Mouse (Mus musculus): ENCODE measurements around the gene Dexi. TPM values are rescaled to one million over a fixed set of nuclear protein-coding genes. Genes with fewer than 3 reads are reported as not detected.

Dexi gene
- polyA plus RNA-seq, 1 experiment from 2014 or later: 21.7 TPM

- 42% methylated on average over 4 of the region's 4 CpGs for WGBS
- H3K9me3 ChIP-seq (replicated peaks; ENCODE audit: low read length): no peaks in the 10 kb centered on the region
- no peak overlapping the region for H3K4me3 ChIP-seq (replicated peaks; ENCODE audit: low read depth, low read length)
- no peaks in the 10 kb centered on the region for H3K27me3 ChIP-seq (ENCODE audit: insufficient read depth, low read length)
- TF ChIP-seq CTCF (IDR thresholded peaks at IDR 0.05; ENCODE audit: low read depth): peak; percentile 96
- no peak overlapping the region for H3K4me2 ChIP-seq (ENCODE audit: low read length)
- no peak overlapping the region for H3K9ac ChIP-seq (ENCODE audit: low read depth, low read length)
- H3K27ac ChIP-seq: no peak overlapping the region
- H3K4me1 ChIP-seq (replicated peaks; ENCODE audit: insufficient read depth, low read length): no peaks in the 10 kb centered on the region
- DNase-seq (ENCODE audit: low spot score) (peak; percentile 89), ATAC-seq (replicated peaks; ENCODE audit: low FRiP score, low read depth) (0 out of 2 replicates have a peak, but pooled peaks have one; percentile 43)
- peaks cover 20% of the 10 kb centered on the region; the same call in 1 of the 2 replicates for H3K36me3 ChIP-seq (ENCODE audit: insufficient read depth, low read length)
These were observed 22.5 kb upstream of the Dexi start for GRCm38 (mm10) chr16:10565278-10565885.

DNA sequence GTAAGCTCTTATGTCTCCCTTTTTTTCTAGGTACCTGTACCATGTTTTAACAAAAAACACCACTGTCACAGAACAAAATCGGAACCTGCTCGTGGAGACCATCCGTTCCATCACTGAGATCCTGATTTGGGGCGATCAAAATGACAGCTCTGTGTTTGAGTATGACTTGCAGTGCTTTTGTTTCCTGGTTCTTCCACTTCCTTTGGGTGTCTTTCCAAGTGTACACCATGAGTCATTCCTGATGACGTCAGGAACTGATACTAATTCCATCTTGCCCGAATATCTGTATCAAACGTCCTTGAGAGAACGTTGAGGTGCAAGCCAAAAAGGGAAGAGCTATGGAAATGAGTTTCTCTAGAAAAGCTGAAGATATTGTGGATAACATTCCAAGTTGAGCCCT, 17.1 kb upstream of the Dexi start:
- no peaks in the 10 kb centered on the region for H3K27me3 ChIP-seq (ENCODE audit: insufficient read depth, low read length)
- WGBS: 83% methylated on average over 8 of the region's 8 CpGs
- no peak for ATAC-seq (replicated peaks; ENCODE audit: low FRiP score, low read depth)

GRCm38 (mm10) chr16:10553858-10554257, 11.0 kb upstream of the Dexi start:
- Histone ChIP-seq H3K9ac (ENCODE audit: low read depth, low read length) (no peak overlapping the region), H3K4me2 (ENCODE audit: low read length) (no peak overlapping the region), H3K36me3 (ENCODE audit: insufficient read depth, low read length) (no peaks in the 10 kb centered on the region), H3K4me1 (replicated peaks; ENCODE audit: insufficient read depth, low read length) (no peaks in the 10 kb centered on the region), H3K4me3 (replicated peaks; ENCODE audit: low read depth, low read length) (no peak overlapping the region), H3K27me3 (ENCODE audit: insufficient read depth, low read length) (no peaks in the 10 kb centered on the region), H3K27ac (no peak overlapping the region), H3K9me3 (replicated peaks; ENCODE audit: low read length) (no peaks in the 10 kb centered on the region)
- no peak for TF ChIP-seq CTCF (IDR thresholded peaks at IDR 0.05; ENCODE audit: low read depth)
- no peak for DNase-seq (ENCODE audit: low spot score)
- ATAC-seq (replicated peaks; ENCODE audit: low FRiP score, low read depth): no peak
- 87% methylated on average over 2 of the region's 2 CpGs for WGBS

More for the DNA sequence above, 17.1 kb upstream of the Dexi start:
- Histone ChIP-seq H3K27ac (no peak overlapping the region), H3K36me3 (ENCODE audit: insufficient read depth, low read length) (peaks cover 11% of the 10 kb centered on the region; the same call in 1 of the 2 replicates), H3K4me3 (replicated peaks; ENCODE audit: low read depth, low read length) (no peak overlapping the region), H3K9me3 (replicated peaks; ENCODE audit: low read length) (no peaks in the 10 kb centered on the region), H3K4me1 (replicated peaks; ENCODE audit: insufficient read depth, low read length) (no peaks in the 10 kb centered on the region), H3K9ac (ENCODE audit: low read depth, low read length) (no peak overlapping the region), H3K4me2 (ENCODE audit: low read length) (no peak overlapping the region)
- DNase-seq (ENCODE audit: low spot score): no peak
- TF ChIP-seq CTCF (IDR thresholded peaks at IDR 0.05; ENCODE audit: low read depth): no peak

GRCm38 (mm10) chr16:10551592-10551991, 8.7 kb upstream of the Dexi start:
- no peak for TF ChIP-seq CTCF (IDR thresholded peaks at IDR 0.05; ENCODE audit: low read depth)
- 0 out of 2 replicates have a peak, but pooled peaks cover under 1% of the 10 kb centered on the region for H3K4me1 ChIP-seq (replicated peaks; ENCODE audit: insufficient read depth, low read length)
- H3K4me3 ChIP-seq (replicated peaks; ENCODE audit: low read depth, low read length): no peak overlapping the region
- H3K9me3 ChIP-seq (replicated peaks; ENCODE audit: low read length): no peaks in the 10 kb centered on the region
- ATAC-seq (replicated peaks; ENCODE audit: low FRiP score, low read depth) (no peak), DNase-seq (ENCODE audit: low spot score) (no peak)
- H3K9ac ChIP-seq (ENCODE audit: low read depth, low read length): no peak overlapping the region
- no peaks in the 10 kb centered on the region for H3K36me3 ChIP-seq (ENCODE audit: insufficient read depth, low read length)
- H3K4me2 ChIP-seq (ENCODE audit: low read length): no peak overlapping the region
- WGBS: 76% methylated on average over 4 of the region's 4 CpGs
- no peak overlapping the region for H3K27ac ChIP-seq
- no peaks in the 10 kb centered on the region for H3K27me3 ChIP-seq (ENCODE audit: insufficient read depth, low read length)

- Histone ChIP-seq H3K36me3 (ENCODE audit: insufficient read depth, low read length) (no peaks in the 10 kb centered on the region), H3K9me3 (replicated peaks; ENCODE audit: low read length) (no peaks in the 10 kb centered on the region), H3K4me1 (replicated peaks; ENCODE audit: insufficient read depth, low read length) (peaks cover 10% of the 10 kb centered on the region; the same call in 1 of the 2 replicates), H3K4me2 (ENCODE audit: low read length) (no peak overlapping the region), H3K27me3 (ENCODE audit: insufficient read depth, low read length) (no peaks in the 10 kb centered on the region), H3K4me3 (replicated peaks; ENCODE audit: low read depth, low read length) (no peak overlapping the region), H3K9ac (ENCODE audit: low read depth, low read length) (no peak overlapping the region), H3K27ac (no peak overlapping the region)
- DNase-seq (ENCODE audit: low spot score) (no peak), ATAC-seq (replicated peaks; ENCODE audit: low FRiP score, low read depth) (no peak)
- TF ChIP-seq CTCF (IDR thresholded peaks at IDR 0.05; ENCODE audit: low read depth): no peak
- 62% methylated on average over 2 of the region's 2 CpGs for WGBS
These were observed 6.7 kb upstream of the Dexi start for GRCm38 (mm10) chr16:10549600-10549999.

DNA sequence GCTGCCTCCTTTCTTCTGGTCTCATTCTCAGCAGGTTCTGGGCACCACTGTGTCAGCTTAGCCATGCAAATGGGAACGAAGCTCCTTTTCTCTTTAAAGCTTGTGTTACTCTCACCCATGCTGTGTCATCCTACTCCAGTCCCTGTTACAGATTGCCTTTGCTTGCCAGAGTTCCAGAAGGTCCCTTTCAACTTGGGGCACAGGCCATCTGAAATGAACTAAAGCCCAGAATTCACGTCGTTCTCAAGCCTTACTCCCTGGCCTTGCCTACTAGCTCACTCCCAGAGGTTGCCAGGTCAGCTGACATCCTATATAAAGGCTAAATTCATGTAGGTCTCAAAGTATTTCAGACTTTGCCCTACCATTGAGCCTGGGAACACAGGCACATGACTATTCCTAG, 6.1 kb upstream of the Dexi start:
- Histone ChIP-seq H3K27ac (no peak overlapping the region), H3K4me3 (replicated peaks; ENCODE audit: low read depth, low read length) (no peak overlapping the region), H3K36me3 (ENCODE audit: insufficient read depth, low read length) (no peaks in the 10 kb centered on the region), H3K9ac (ENCODE audit: low read depth, low read length) (no peak overlapping the region), H3K9me3 (replicated peaks; ENCODE audit: low read length) (no peaks in the 10 kb centered on the region), H3K27me3 (ENCODE audit: insufficient read depth, low read length) (no peaks in the 10 kb centered on the region), H3K4me1 (replicated peaks; ENCODE audit: insufficient read depth, low read length) (peaks cover 10% of the 10 kb centered on the region; the same call in 1 of the 2 replicates), H3K4me2 (ENCODE audit: low read length) (no peak overlapping the region)
- no peak for ATAC-seq (replicated peaks; ENCODE audit: low FRiP score, low read depth)
- no peak for DNase-seq (ENCODE audit: low spot score)
- WGBS: 66% methylated on average over 3 of the region's 3 CpGs
- TF ChIP-seq CTCF (IDR thresholded peaks at IDR 0.05; ENCODE audit: low read depth): no peak

Measured in kidney, postnatal 0 days (tissue).